Mouse (Mus musculus): ENCODE measurements around the gene Adam22. TPM values are rescaled to one million over a fixed set of nuclear protein-coding genes. Genes with fewer than 3 reads are reported as not detected.

Adam22 gene
- polyA plus RNA-seq, 1 experiment = 0.59 TPM

DNA sequence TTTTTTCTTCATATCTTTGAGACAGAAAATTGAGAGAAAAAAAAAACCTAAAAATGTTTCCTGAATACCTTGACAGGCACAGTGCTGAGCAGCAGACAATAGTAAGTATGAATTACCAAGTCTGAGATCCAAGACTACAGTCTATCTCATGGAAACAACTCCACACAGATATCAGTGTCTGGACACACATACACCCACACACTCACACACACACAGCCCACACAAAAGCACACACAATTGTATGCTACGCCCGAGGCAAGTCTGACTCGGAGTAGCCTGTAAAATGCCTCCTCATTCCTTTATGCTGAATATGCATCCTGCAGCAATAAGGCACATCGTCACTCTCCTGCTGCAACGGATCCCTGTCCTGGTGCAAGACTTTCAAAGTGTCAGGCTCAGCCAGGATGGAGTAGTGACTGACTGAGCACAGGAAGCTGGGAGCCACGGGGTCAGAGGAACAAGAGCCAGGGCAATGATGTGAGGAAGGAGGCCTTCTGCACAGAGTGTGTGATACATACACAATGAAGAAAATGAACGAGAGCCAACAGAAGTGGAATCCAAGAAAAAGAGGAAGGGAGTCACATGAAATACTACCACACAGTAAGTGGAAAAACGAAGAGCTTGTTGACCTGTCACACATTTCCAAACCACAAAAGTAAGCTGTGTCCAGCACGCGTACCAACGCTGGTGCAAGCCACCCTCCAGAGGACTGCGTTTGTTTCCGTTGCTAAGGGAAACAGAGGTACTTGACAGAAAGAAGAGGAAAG is 10.9 kb downstream of the Adam22 start:
- peak overlapping the region; percentile 62; the same call in 1 of the 2 replicates for H3K27ac ChIP-seq (replicated peaks; ENCODE audit: low read depth, low read length)

DNA sequence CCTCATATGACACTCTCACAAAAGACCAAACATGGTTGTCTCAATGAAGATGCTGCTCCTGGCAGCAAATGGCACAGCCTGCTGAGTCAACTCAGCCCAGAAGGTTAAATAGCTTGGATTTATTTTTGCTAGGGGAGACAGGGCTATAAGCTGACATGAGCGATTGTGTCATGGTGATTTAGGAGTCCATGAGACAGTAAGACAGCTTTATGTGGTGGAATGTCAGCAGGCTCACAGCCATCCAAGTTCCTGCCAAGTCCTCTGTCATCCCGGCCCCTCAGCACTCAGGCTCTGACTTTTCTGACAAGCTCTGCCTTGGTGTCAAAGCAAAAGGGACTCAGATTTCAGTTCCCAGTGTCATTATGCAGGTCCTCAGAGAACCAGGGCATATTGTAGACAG is 11.6 kb downstream of the Adam22 start:
- 0 out of 2 replicates have a peak overlapping the region, but pooled peaks have one; percentile 27 for H3K27ac ChIP-seq (replicated peaks; ENCODE audit: low read depth, low read length)

More for the DNA sequence above, 10.9 kb downstream of the Adam22 start:
- Histone ChIP-seq H3K4me1 (ENCODE audit: control insufficient read depth, insufficient read depth, insufficient read length, low read length) (peaks cover 8% of the 10 kb centered on the region), H3K4me3 (ENCODE audit: insufficient read depth, low read depth, low read length) (no peak overlapping the region)

DNA sequence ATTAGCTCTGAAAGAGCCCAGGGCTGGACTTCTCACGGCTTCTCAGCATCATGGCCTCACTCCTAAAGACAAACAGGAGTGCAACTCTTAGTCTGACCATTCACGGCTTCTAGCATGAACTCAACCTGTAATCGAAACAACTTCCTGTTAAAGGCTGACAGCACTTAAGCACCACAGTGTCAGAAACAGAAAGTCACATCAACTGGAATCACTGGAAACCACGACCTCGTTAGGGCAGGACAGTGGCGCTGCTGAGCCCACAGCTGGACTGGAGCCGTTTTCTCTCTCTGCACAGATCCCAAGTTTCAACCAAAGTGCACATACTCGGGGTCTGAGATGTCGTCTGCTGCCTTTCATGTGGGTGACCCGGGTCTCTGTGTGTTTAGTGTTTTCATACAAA is 18.4 kb downstream of the Adam22 start:
- Histone ChIP-seq H3K27ac (replicated peaks; ENCODE audit: low read depth, low read length) (no peak overlapping the region), H3K4me1 (ENCODE audit: control insufficient read depth, insufficient read depth, insufficient read length, low read length) (peaks cover 5% of the 10 kb centered on the region; the same call in 1 of the 2 replicates), H3K4me3 (ENCODE audit: insufficient read depth, low read depth, low read length) (no peak overlapping the region)

More for the DNA sequence above, 11.6 kb downstream of the Adam22 start:
- Histone ChIP-seq H3K4me3 (ENCODE audit: insufficient read depth, low read depth, low read length) (no peak overlapping the region), H3K4me1 (ENCODE audit: control insufficient read depth, insufficient read depth, insufficient read length, low read length) (peaks cover 11% of the 10 kb centered on the region)

- H3K27ac ChIP-seq (replicated peaks; ENCODE audit: low read depth, low read length) = peak overlapping the region; percentile 24; the same call in 1 of the 2 replicates
- peaks cover 3% of the 10 kb centered on the region; the same call in 1 of the 2 replicates for H3K4me1 ChIP-seq (ENCODE audit: control insufficient read depth, insufficient read depth, insufficient read length, low read length)
- H3K4me3 ChIP-seq (ENCODE audit: insufficient read depth, low read depth, low read length) = no peak overlapping the region
Observed at GRCm38 (mm10) chr5:8346329-8346728, 21.6 kb downstream of the Adam22 start.

DNA sequence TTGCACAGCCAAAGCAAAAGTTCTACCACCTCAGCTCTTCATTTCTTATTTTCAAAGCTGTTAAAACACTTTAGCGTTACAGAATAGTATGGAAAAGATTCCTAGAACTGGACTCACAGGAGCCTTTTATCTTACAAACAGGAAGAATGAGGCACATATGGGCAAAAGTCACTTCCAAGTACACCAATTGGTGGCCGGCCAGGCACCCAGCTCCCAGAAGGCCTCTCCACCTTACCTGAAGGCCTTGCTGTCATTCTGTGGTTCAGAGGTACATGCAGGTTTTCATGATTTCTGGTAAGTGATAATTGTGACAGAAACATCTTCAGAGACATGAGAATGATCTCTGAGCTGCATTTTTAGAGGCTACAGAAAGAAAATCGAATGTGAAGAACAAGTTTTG is 24.7 kb downstream of the Adam22 start:
- H3K4me1 ChIP-seq (ENCODE audit: control insufficient read depth, insufficient read depth, insufficient read length, low read length) = no peaks in the 10 kb centered on the region
- H3K27ac ChIP-seq (replicated peaks; ENCODE audit: low read depth, low read length) = no peak overlapping the region
- no peak overlapping the region for H3K4me3 ChIP-seq (ENCODE audit: insufficient read depth, low read depth, low read length)

- H3K4me1 ChIP-seq (ENCODE audit: control insufficient read depth, insufficient read depth, insufficient read length, low read length) = no peaks in the 10 kb centered on the region
- H3K27ac ChIP-seq (replicated peaks; ENCODE audit: low read depth, low read length) = no peak overlapping the region
- H3K4me3 ChIP-seq (ENCODE audit: insufficient read depth, low read depth, low read length) = no peak overlapping the region
Observed at GRCm38 (mm10) chr5:8341676-8342075, 26.3 kb downstream of the Adam22 start.

- Histone ChIP-seq H3K27ac (replicated peaks; ENCODE audit: low read depth, low read length) (no peak overlapping the region), H3K4me3 (ENCODE audit: insufficient read depth, low read depth, low read length) (no peak overlapping the region), H3K4me1 (ENCODE audit: control insufficient read depth, insufficient read depth, insufficient read length, low read length) (no peaks in the 10 kb centered on the region)
Observed at GRCm38 (mm10) chr5:8327645-8328269, 40.2 kb downstream of the Adam22 start.

DNA sequence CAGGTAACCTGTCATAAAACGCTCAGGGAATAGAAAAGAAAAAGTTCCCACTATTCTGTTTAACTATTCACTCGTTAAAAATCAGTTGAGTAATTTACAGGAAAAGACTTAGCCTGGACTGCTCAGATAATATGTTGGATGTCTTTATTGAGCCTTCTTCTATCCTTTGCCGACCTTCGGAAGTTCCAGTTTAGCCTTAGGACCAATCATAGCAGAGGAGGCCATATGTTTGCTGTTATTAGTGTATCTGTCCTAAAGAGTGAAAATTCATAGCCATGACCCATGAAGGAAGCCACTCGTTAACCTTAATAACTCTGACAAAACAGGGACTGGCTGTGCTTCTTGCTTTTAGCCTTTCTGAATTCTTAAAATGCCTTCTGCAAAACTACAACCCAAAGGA is 41.3 kb downstream of the Adam22 start:
- H3K4me1 ChIP-seq (ENCODE audit: control insufficient read depth, insufficient read depth, insufficient read length, low read length) = no peaks in the 10 kb centered on the region
- no peak overlapping the region for H3K27ac ChIP-seq (replicated peaks; ENCODE audit: low read depth, low read length)
- H3K4me3 ChIP-seq (ENCODE audit: insufficient read depth, low read depth, low read length) = no peak overlapping the region

- no peak overlapping the region for H3K4me3 ChIP-seq (ENCODE audit: insufficient read depth, low read depth, low read length)
- no peak overlapping the region for H3K27ac ChIP-seq (replicated peaks; ENCODE audit: low read depth, low read length)
- H3K4me1 ChIP-seq (ENCODE audit: control insufficient read depth, insufficient read depth, insufficient read length, low read length) = no peaks in the 10 kb centered on the region
Observed at GRCm38 (mm10) chr5:8312324-8312723, 55.6 kb downstream of the Adam22 start.

GRCm38 (mm10) chr5:8310907-8311306 is 57.1 kb downstream of the Adam22 start:
- Histone ChIP-seq H3K27ac (replicated peaks; ENCODE audit: low read depth, low read length) (no peak overlapping the region), H3K4me3 (ENCODE audit: insufficient read depth, low read depth, low read length) (no peak overlapping the region), H3K4me1 (ENCODE audit: control insufficient read depth, insufficient read depth, insufficient read length, low read length) (no peaks in the 10 kb centered on the region)

- no peak overlapping the region for H3K4me3 ChIP-seq (ENCODE audit: insufficient read depth, low read depth, low read length)
- peak overlapping the region; percentile 31 for H3K27ac ChIP-seq (replicated peaks; ENCODE audit: low read depth, low read length)
- H3K4me1 ChIP-seq (ENCODE audit: control insufficient read depth, insufficient read depth, insufficient read length, low read length) = peaks cover 7% of the 10 kb centered on the region
Observed at GRCm38 (mm10) chr5:8297719-8298419, 70.1 kb downstream of the Adam22 start.

DNA sequence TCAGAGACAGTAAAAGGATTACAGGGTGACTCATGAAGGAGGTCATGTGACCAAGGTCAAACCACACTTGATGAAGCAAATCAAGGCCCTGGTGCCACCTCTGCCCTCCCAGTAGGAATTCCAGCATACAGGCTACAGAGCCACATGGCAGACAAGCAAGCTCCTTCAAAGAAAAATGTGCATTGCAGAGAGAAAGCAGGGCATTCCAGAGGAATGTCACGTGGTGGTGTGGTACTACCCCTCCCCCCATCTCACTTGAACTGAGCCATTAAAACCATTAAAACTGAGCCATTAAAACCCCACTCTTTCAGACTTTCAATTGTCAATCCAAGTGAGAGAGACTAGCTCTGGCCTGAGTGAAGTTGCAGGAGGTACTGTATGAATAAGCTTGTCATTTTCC is 74.7 kb downstream of the Adam22 start:
- peaks cover 7% of the 10 kb centered on the region for H3K4me1 ChIP-seq (ENCODE audit: control insufficient read depth, insufficient read depth, insufficient read length, low read length)
- no peak overlapping the region for H3K4me3 ChIP-seq (ENCODE audit: insufficient read depth, low read depth, low read length)
- H3K27ac ChIP-seq (replicated peaks; ENCODE audit: low read depth, low read length) = no peak overlapping the region; the same call in 1 of the 2 replicates

GRCm38 (mm10) chr5:8291496-8291895 is 76.5 kb downstream of the Adam22 start:
- peaks cover 3% of the 10 kb centered on the region for H3K4me1 ChIP-seq (ENCODE audit: control insufficient read depth, insufficient read depth, insufficient read length, low read length)
- no peak overlapping the region for H3K27ac ChIP-seq (replicated peaks; ENCODE audit: low read depth, low read length)
- no peak overlapping the region for H3K4me3 ChIP-seq (ENCODE audit: insufficient read depth, low read depth, low read length)

- Histone ChIP-seq H3K4me1 (ENCODE audit: control insufficient read depth, insufficient read depth, insufficient read length, low read length) (peaks cover 3% of the 10 kb centered on the region), H3K27ac (replicated peaks; ENCODE audit: low read depth, low read length) (no peak overlapping the region), H3K4me3 (ENCODE audit: insufficient read depth, low read depth, low read length) (no peak overlapping the region)
Observed at GRCm38 (mm10) chr5:8289678-8290614, 78.0 kb downstream of the Adam22 start.

Data from brown adipose tissue, adult 24 weeks (tissue).